Mouse (Mus musculus) retina, embryonic 14.5 days (tissue): ENCODE measurements around the gene Srgap3.
"Not testable (repeated sequence)": the region's sequence is repeated elsewhere in the genome, so short reads cannot be mapped to it uniquely, and the experiment has no call there.

Source experiments
- DNase-seq: peaks from one replicate; pipeline ENCODE4 v3.0.0-alpha.2; 2015; ENCODE audit warnings: low spot score

The Srgap3 gene

GRCm38 (mm10) chr6:112907887-112908584 lies 39.0 kb downstream of the Srgap3 start:
- DNase-seq = no peak

DNA sequence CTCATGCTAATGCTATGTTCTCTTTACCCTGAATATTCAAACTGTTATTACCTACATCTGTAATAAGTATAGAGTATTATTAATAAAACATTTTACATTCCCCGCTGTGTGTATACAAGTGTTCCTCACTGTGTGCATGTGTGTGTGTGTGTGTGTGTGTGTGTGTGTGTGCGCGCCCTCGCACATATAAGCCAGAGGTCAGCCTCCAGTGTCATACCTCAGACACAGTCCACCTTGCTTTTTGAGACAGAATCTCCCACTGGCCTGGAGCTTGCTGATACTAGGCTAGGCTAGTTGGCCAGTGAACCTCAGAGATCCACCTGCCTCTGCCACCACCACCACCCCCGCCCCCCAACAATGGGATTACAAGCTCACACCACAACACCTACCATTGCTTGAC lies 43.3 kb downstream of the Srgap3 start:
- no peak for DNase-seq

DNA sequence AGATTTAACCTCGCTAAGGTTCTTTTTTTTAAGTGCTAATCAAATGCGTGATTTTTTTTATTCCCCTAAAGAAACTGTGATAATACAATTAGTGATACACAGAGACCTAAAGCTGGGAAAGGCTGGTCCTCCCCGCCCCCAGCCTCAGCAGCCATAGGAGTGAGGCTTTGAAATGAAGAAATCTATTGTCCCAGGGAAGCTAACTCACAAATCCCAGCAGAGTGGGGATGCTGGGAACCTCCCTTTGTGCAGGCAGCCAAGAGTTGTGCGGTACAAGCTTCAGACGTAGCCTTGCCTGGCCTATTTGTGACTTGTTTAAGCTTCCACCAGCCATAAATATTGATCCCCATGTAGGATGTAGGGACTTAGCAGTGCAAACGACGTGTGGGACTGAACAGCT lies 43.8 kb downstream of the Srgap3 start:
- peak; percentile 55 for DNase-seq

DNA sequence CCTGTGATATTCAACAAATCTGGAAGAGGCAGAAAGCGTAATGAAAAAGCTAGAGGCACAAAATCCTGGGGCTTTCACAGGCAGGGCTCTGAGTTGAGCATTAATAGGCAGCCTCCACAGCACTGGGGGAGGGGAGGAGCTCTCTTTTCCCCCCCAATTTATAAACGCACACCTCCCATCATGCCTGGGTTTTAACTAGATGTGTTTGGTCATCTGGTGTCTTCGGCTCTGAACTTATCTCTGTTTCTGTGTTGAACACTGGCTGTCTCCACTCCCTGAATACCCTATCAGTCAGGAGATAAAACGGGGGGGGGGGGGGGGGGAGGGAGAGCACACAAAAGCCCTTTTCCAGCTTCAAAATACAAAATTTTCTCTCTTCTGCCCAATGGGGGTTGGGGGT lies 44.3 kb downstream of the Srgap3 start:
- DNase-seq = no peak

DNA sequence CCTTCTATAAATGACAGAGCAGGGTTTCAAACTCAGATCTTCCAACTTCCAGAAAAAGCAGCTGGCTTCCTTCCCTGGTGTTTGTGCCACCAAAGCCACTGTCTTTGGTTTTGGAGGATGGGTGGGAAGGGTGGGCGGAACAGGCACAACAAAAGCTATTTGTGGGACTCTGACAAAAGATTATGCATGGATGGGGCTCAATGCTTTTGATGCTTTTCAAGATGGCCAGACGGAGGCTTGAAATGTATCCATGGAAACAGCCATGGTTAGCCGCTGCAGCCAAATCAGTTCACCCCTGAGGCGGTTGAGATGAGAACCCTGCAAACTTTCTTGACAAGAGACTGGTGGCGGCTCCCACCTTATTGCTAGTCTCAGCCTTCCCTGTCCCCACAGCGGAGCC lies 46.8 kb downstream of the Srgap3 start:
- peak; percentile 48 for DNase-seq

GRCm38 (mm10) chr6:112899711-112900110 lies 47.4 kb downstream of the Srgap3 start:
- DNase-seq = no peak

- DNase-seq = no peak
Observed at GRCm38 (mm10) chr6:112899276-112899675, 47.8 kb downstream of the Srgap3 start.

- no peak for DNase-seq
Observed at GRCm38 (mm10) chr6:112898435-112898834, 48.6 kb downstream of the Srgap3 start.

DNA sequence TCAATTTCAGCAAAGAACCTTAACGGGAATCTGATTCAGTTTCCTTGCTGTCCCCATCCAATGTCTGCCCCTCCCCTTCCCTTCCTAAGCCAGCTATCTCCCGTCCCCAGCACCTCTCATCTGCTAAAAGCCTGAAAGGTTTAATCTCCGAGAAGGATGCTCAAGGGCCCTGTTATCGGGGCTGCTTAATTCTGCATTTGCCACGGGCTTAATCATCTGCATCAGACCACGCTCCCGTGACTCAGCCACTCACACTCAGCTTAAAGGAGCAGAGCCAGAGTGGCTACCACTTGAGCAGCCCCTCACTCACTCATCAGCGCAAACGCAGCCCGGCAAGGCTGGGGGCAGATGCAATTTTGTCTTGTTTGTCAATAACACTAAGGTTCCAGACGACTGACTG lies 50.7 kb downstream of the Srgap3 start:
- peak; percentile 55 for DNase-seq

GRCm38 (mm10) chr6:112890331-112890751 lies 56.7 kb downstream of the Srgap3 start:
- no peak for DNase-seq

DNA sequence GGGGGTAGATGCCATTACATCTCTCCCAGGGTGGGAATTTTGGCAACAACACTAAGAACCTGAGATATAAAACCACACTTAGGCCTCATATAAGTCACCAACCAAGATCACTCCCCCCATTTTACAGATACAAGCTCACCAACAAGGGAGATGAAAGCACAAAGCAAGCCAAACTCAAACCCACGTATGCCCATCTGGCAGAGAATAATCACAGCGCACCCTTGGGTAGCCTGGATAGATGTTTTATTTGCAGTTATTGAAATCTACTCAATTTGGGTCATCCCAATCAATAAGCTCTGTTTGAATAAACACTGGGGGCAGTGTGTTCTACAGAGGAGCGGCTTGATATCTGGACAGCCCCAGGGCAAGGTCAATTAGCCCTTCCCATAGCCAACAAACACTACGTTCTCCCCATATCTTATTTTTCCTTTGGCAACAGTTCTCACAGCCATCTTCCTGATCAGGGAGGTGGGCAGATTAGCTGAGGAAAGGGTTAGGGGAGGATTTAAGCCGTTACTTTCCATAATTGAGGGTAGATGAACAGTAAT lies 63.4 kb downstream of the Srgap3 start:
- no peak for DNase-seq

- DNase-seq = no peak
Observed at GRCm38 (mm10) chr6:112880048-112880534, 67.0 kb downstream of the Srgap3 start.

GRCm38 (mm10) chr6:112879154-112879553 lies 67.9 kb downstream of the Srgap3 start:
- no peak for DNase-seq

- DNase-seq = peak; percentile 33
Observed at GRCm38 (mm10) chr6:112873089-112873835, 73.8 kb downstream of the Srgap3 start.

GRCm38 (mm10) chr6:112871241-112871780 lies 75.8 kb downstream of the Srgap3 start:
- no peak for DNase-seq

DNA sequence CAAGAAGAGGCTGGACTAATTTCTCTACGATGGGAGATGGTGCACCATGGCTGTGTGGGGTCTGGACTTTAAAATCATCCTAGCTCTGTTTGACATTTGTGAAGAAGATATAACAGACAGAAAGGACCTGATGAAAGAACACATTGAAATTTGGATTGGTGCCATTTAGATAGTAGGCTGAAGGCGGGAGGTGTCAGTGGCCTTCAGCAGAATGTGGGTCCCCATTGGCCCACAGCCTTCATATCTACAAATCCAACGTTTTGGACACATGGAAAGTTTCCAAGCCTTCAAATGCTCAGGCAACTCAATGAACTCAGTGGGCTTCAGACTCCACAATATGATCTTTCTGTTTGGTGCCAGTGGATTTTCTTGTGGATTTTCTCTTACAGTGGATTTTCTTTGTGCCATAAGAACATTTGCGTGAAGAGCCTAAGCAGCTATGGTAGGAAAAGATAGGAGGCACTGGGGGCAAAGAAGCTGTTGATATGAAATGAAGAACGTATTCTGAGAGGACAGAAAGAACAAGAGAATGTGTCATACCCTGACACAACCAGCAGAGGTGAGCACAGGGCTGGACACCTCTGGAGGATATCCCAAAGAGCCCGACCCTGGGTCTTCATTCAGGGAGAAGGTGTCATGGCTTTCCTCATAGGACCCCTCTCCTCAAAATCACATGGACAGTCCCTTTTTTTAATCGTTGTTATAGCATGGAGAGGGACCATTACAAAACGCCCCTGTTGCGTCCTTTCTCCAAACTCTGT lies 78.7 kb downstream of the Srgap3 start:
- DNase-seq = no peak

DNA sequence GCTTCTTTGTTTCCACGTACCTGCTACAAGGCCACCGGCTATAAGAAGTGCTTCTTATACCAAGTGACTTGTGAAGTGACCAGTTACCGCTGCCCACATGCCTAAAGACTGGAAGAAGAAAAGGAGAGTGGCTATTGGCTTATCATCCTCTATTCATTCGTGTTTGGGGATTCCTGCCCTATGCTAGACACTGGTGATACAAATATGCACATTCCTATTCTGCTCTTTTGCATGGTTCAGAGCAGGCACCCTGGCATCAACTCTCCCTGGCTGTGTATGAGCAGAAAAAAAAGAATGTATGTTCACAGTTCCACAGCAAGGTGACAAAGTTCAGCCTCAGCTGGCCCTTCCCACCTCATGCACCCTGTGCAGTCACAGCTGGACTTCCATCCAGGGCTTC lies 81.0 kb downstream of the Srgap3 start:
- no peak for DNase-seq

DNA sequence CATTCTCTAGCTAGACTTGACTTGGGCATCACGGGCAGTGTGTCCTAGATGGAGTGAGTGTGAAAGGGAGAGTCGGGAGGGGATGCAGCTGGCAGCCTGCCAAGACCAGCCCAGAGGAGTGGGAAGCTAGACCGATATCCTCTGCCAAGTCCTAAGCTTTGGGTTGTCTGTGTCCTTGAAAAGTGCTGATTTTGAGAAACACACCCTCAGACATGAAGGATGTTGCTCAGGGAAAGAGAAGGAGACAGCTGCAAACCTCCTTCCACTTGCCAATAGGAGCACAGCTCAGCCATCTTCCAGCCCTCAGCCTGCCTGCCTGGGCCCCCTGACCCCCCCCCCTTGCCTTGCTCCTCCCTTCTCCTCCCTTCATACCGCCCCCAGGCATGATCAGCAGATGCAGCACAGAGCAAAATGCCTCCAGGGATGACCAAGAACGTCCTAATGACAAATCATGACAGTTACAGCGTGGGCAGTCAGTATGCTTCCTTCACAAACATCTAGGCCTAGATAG lies 82.0 kb downstream of the Srgap3 start:
- DNase-seq = peak; percentile 26

DNA sequence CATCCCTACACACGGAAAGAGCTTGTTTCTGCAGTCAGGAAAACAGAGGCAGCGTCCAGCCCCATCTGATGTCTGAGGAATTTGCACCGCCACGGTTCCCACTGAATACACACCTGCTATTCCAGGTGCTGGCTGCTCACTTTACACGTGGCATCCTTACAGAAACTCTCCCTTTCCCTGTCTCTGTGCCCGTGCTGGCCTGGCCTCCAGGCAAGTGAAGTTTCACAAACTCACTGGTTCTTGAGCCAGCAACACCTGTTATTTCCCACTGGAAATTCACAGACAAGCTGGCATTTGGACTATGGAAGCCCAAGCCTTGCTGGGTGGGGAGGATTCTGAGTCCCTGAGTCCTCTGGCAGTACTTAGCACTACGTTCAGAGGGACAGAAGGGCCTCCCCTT lies 84.6 kb downstream of the Srgap3 start:
- no peak for DNase-seq

DNA sequence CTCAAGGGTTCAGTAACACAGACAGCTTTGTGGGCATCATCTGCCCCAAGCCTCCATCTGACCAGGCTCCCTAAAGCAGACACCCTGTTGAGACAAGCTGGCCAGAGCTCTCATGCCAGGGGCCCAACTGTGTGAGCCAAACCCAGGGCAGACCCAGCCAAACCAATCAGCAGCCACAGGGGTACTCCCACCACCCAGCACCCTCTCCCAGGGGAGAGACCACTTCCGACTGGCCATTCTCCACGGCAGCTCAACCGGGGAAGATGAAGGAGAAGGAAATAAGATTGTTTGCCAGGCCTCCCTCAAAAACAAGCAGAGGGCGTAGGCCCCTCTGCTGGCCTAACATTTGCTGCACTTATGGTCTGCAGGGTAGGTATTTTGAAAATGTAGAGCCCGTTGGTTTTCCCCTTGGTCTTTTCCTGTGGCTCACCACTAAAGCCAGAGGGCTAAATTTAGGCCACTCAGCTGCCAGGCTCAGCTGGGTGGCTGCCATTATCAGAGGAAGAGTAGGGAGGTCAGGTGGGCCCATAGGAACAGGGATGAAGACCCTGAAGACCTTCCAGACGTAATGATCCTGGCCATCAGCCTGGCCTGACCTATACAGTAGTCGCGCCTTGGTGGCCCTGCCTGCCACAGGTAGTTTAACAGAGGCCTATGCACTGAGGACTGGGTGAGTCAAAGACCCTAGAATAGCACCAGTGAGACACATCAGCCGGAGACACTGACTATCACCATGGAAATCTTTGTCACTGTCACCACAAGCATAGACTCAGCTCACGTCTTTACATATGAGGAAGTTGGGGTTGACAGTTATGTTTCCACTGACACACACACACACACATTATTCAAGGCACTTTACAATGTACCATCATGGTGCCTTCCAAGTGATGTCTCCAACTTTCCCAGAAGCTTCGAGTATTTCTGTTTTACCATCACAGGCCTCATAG lies 85.4 kb downstream of the Srgap3 start:
- no peak for DNase-seq

- DNase-seq = not testable (repeated sequence)
Observed at GRCm38 (mm10) chr6:112860290-112860689, 86.8 kb downstream of the Srgap3 start.
